Mouse (Mus musculus): ENCODE results near the gene Slfn3. TPM values are rescaled to one million over a fixed set of nuclear protein-coding genes. Genes with fewer than 3 reads are reported as not detected.

Gene Slfn3
- polyA plus RNA-seq, 1 experiment from 2014 or later, result 0.82 TPM

DNA sequence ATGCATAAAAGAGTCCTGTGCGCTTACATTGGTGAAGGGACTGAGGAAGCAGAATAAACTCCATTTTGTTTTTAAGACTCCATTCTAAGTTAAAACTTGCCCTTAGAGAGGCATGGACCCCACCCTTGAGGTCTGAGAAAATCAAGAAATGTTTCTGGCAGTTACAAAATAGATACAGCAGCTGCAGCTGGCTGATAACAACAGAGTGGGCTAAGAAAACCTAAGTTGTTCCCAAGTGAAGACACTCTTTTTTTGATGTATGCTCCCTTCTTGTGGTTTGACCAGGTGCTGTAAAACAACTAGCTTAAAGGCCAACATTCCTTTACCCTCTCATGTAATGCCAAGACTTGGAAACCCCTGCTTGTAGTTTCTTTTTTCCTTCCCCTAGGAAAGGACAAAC is 71.5 kb downstream of the Slfn3 start:
- no peak for TF ChIP-seq CTCF (IDR thresholded peaks at IDR 0.05; ENCODE audit: low read depth)
- H3K9ac ChIP-seq (ENCODE audit: low read depth, low read length), result no peak overlapping the region
- WGBS, result 98% methylated on average over 1 of the region's 1 CpGs
- H3K4me3 ChIP-seq (ENCODE audit: low read depth, low read length), result no peak overlapping the region
- H3K27me3 ChIP-seq (replicated peaks; ENCODE audit: control insufficient read depth, insufficient read depth, low read length), result no peaks in the 10 kb centered on the region
- H3K4me1 ChIP-seq (replicated peaks; ENCODE audit: control insufficient read depth, insufficient read depth, low read length), result no peaks in the 10 kb centered on the region
- no peak overlapping the region for H3K4me2 ChIP-seq (replicated peaks; ENCODE audit: low read depth)
- H3K9me3 ChIP-seq (ENCODE audit: control insufficient read depth), result no peaks in the 10 kb centered on the region
- H3K36me3 ChIP-seq (ENCODE audit: control insufficient read depth, insufficient read depth), result no peaks in the 10 kb centered on the region
- no peak overlapping the region for H3K27ac ChIP-seq (ENCODE audit: low read depth, low read length)
- no peak for ATAC-seq

DNA sequence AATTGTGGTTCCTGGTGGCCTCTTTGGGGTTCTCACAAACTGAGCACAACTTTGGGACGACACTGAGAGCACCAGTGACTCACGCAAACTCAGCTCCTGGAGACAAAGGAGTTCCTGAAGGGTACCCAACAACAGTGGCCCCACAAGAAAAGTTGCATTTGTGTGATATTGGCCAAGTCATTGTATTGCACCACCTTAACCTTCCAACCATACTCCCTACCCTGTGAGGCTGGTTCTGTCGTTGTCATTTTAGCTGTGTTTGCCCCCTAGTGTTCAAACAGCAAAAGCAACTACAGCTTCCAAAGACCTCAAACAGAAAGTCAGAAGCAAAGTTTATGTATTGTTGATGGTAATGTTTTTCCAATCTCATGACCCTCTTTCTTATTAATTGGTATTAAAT is 72.0 kb downstream of the Slfn3 start:
- no peak overlapping the region for H3K9ac ChIP-seq (ENCODE audit: low read depth, low read length)
- no peak for ATAC-seq
- no peaks in the 10 kb centered on the region for H3K27me3 ChIP-seq (replicated peaks; ENCODE audit: control insufficient read depth, insufficient read depth, low read length)
- H3K4me3 ChIP-seq (ENCODE audit: low read depth, low read length), result no peak overlapping the region
- no peak overlapping the region for H3K4me2 ChIP-seq (replicated peaks; ENCODE audit: low read depth)
- no peaks in the 10 kb centered on the region for H3K36me3 ChIP-seq (ENCODE audit: control insufficient read depth, insufficient read depth)
- H3K4me1 ChIP-seq (replicated peaks; ENCODE audit: control insufficient read depth, insufficient read depth, low read length), result no peaks in the 10 kb centered on the region
- no peaks in the 10 kb centered on the region for H3K9me3 ChIP-seq (ENCODE audit: control insufficient read depth)
- peak; percentile 71 for TF ChIP-seq CTCF (IDR thresholded peaks at IDR 0.05; ENCODE audit: low read depth)
- WGBS, result 60% methylated on average over 3 of the region's 3 CpGs
- no peak overlapping the region for H3K27ac ChIP-seq (ENCODE audit: low read depth, low read length)

Other genes with a start within 250 kb of the Slfn3 start
- 3.7 and 3.9 TPM in 2 replicates for gene Slfn5, start 240.0 kb upstream of the Slfn3 start, polyA plus RNA-seq (2015; fragmentation: Nextera tagmentation; extraction: Ambion mirVana)
- 5.0 and 5.6 TPM in 2 replicates for gene Slfn9, start 199.5 kb upstream of the Slfn3 start, polyA plus RNA-seq (2015; fragmentation: Nextera tagmentation; extraction: Ambion mirVana)
- gene Slfn8, start 170.5 kb upstream of the Slfn3 start, polyA plus RNA-seq (2015; fragmentation: Nextera tagmentation; extraction: Ambion mirVana), result 0.25 and 0.30 TPM in 2 replicates
- 21.0 and 21.5 TPM in 2 replicates for gene Slfn2, start 126.2 kb upstream of the Slfn3 start, polyA plus RNA-seq (2015; fragmentation: Nextera tagmentation; extraction: Ambion mirVana)
- 0.51 and 0.53 TPM in 2 replicates for gene Slfn1, start 74.5 kb upstream of the Slfn3 start, polyA plus RNA-seq (2015; fragmentation: Nextera tagmentation; extraction: Ambion mirVana)
- gene Slfn4, start 16.1 kb upstream of the Slfn3 start, polyA plus RNA-seq (2015; fragmentation: Nextera tagmentation; extraction: Ambion mirVana), result 1.3 and 1.9 TPM in 2 replicates
- not detected in 2 replicates for gene Slfn14, start 95.4 kb downstream of the Slfn3 start, polyA plus RNA-seq (2015; fragmentation: Nextera tagmentation; extraction: Ambion mirVana)
- gene Ap2b1, start 107.7 kb downstream of the Slfn3 start, polyA plus RNA-seq (2015; fragmentation: Nextera tagmentation; extraction: Ambion mirVana), result 20.4 and 20.7 TPM in 2 replicates
- 8.6 and 9.3 TPM in 2 replicates for gene Pex12, start 111.3 kb downstream of the Slfn3 start, polyA plus RNA-seq (2015; fragmentation: Nextera tagmentation; extraction: Ambion mirVana)
- 0.82 and 0.94 TPM in 2 replicates for gene Rasl10b, start 217.8 kb downstream of the Slfn3 start, polyA plus RNA-seq (2015; fragmentation: Nextera tagmentation; extraction: Ambion mirVana)
- gene Gas2l2, start 238.1 kb downstream of the Slfn3 start, polyA plus RNA-seq (2015; fragmentation: Nextera tagmentation; extraction: Ambion mirVana), result 0.51 and 0.65 TPM in 2 replicates
- 0.76 and 1.5 TPM in 2 replicates for gene 1700020L24Rik, start 246.3 kb downstream of the Slfn3 start, polyA plus RNA-seq (2015; fragmentation: Nextera tagmentation; extraction: Ambion mirVana)